Mouse (Mus musculus) MEL-GATA-1-ER (cell line): ENCODE results near the gene Vmn1r198.
"Not testable (repeated sequence)": the region's sequence is repeated elsewhere in the genome, so short reads cannot be mapped to it uniquely, and the experiment has no call there.

Experiments used
- DNase-seq: peaks from one replicate; pipeline ENCODE4 v3.0.0-alpha.2; 2012; ENCODE audit warnings: low read depth; ENCODE audit errors: extremely low read depth

Vmn1r198 gene

GRCm38 (mm10) chr13:22350064-22350463, at the start of gene Vmn1r198:
Vmn1r198 (plus strand) TSS chr13:22350364.
- no peak for DNase-seq

DNA sequence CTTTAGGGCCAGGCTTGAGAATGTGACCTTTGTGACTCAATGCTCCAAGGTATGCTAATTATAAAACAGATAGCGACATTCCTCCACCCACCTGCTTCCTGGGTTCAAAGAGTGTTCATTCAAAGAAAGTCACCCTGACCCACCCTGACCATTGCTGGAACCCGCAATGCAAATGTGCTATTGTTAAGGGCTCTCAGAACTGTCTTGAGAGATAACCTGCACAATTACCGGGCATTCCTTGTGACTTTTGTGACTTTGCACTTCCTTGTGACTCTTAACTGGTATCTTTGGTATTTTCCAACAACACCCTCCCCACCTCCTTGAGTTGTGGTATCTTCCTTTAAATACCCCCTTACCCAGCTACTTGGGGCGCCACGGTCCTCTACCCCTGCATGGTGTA, 42.1 kb upstream of the Vmn1r198 start:
- DNase-seq, result not testable (repeated sequence)

DNA sequence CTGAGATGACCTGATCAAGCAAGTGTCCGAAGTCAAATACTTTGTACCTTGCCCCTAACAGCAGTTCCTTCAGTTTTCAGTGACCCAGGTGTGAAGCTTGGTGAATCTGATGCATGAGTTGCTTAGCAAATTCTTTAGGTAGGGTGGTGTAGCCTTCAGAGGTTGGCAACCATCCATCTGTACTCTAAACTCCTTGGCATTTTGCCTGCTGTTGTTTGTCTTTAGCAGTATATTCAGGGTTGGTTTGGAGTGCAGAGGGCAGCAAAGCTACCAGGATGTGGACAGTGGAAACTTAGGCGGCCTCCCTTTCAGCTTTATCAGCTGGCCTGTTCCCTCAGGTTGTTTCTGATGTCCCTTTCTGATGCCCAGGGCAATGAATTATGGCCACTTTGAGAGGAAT, 34.8 kb upstream of the Vmn1r198 start:
- DNase-seq, result no peak

GRCm38 (mm10) chr13:22317366-22317765, 32.8 kb upstream of the Vmn1r198 start:
- DNase-seq, result no peak

GRCm38 (mm10) chr13:22320091-22320490, 30.1 kb upstream of the Vmn1r198 start:
- DNase-seq, result no peak

DNA sequence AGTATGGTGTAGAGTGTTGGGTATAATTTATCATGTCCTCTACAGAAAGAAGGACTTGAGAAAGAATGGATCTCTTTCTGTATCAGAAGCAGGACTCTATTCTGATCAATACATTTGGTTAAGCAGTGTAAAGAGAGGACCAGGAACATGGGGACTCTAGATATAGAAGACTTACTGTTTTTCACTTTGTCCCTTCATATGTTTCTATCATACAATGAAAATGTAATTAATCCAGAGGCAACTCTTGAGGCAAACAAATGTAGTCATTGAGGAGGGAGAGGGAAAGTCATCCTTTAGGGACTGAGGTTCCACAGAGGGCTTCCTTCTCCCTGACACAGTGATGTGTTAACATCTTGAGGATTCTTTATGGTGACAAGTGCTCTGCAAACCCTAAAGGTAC, 25.9 kb upstream of the Vmn1r198 start, which contains the start of gene Vmn1r197:
TSS of gene Vmn1r197 (plus strand) at position 301 of the 400 bp plus-strand sequence.
- DNase-seq, result no peak

DNA sequence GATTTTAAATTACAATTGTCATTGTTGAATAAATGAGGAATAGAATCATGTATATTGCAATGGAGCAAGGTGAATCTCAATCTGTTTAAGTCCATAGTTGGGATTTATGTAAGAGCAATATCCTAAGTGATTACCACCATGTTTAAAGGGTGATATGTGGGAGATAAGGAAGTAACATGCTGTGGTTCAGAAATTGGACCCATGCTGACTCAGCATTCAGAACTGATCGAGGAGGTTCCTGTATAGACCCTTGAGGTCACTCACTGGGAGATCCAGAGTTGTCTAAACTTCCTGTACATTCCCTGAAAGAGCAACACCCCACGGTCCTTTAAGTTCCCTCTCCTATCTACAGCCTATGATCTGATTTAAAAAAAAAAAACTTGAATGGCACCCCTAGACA, 16.9 kb upstream of the Vmn1r198 start:
- DNase-seq, result no peak

DNA sequence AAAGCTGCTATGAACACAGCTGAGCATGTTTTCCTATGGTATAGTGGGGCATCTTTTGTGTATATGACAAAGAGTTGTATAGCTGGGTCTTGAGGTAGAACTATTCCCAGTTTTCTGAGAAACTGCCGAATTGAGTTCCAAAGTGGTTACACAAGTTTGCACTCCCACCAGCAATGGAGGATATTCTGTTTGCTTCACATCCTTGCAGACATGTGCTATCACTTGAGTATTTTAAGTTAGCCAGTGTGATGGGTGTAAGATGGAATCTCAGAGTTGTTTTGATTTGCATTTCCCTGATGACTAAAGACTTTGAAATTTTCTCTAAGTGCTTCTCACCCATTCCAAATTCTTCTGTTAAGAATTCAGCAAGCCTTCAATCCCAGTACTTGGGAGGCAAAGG, 14.6 kb upstream of the Vmn1r198 start:
- DNase-seq, result no peak

- no peak for DNase-seq
Observed at GRCm38 (mm10) chr13:22350813-22351212, 649 bp downstream of the Vmn1r198 start.

- no peak for DNase-seq
Observed at GRCm38 (mm10) chr13:22379518-22379917, 29.4 kb downstream of the Vmn1r198 start, which contains the start of gene Vmn1r199. Vmn1r199 (plus strand) TSS chr13:22379818.

DNA sequence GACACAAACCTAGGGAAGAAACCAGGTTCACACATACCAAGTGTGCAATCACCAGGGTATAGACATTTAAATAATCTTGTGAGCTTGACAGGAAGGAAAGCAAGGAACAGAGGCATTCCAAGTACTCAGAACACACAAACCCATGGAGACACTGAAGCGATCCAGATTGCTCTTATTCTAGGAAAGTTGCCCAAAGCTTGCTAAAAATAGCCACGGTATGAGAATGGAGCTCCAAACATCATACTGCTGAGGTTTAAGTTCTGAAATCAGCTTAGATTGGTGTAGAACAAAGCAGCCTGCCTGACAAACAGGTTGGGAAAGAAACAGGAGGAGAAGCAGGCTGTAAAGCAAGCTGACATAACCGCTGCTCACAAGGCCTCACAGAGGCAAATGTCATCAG, 31.0 kb downstream of the Vmn1r198 start:
- not testable (repeated sequence) for DNase-seq

DNA sequence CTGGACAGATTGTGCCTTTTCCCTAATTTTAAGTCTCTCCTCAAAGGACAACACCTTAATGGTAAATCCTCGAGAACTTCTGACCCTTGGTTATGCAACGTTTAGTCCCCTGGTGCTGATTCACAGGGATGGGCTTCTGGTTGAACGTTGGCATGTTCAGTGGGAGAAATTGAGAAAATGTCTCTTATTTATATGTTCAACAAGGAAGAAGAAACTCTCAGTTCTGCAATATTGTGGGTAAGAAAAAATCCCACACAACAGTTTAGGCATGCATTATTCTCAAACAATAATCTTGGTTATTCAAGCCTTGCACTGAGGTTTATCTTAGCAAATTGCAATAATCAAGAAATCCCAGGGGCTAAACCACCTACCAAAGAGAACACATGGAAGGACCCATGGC, 33.2 kb downstream of the Vmn1r198 start:
- DNase-seq, result no peak

GRCm38 (mm10) chr13:22387050-22387449, 36.9 kb downstream of the Vmn1r198 start:
- no peak for DNase-seq

- DNase-seq, result no peak
Observed at GRCm38 (mm10) chr13:22390073-22390472, 39.9 kb downstream of the Vmn1r198 start, which contains the start of gene Vmn1r200. Vmn1r200 (plus strand) TSS chr13:22390373.

DNA sequence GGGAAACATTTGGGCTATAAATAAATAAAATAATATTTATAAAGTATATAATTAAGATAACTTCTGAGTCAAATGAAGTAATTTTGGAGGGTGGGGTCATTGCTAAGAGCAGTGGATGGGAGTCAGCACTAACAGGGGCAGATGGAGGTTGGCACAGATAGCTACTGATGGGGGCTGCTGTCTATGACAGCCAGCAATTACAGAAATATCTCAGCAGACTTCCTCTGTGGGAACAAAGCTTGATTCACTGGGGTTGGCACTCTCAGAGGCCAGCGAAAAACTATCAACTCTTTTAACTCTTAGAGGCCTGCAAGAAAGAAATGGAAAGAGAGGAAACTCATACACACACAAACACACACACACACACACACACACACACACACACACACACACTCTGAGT, 52.8 kb downstream of the Vmn1r198 start:
- DNase-seq, result no peak
